Mouse (Mus musculus) limb, embryonic 15.5 days (tissue): ENCODE measurements around the gene Fat3. TPM values are rescaled to one million over a fixed set of nuclear protein-coding genes. Genes with fewer than 3 reads are reported as not detected.

Source experiments
- ATAC-seq: fragments of 200-750 bp; cut with Nextera tagmentation; 2 replicates; pipeline ENCODE4 v1.8.0; 2017; ENCODE audit warnings: low read depth, moderate TSS enrichment; ENCODE audit not compliant: insufficient number of reproducible peaks, low FRiP score, low TSS enrichment
- H3K27ac ChIP-seq: fragments of 300-500 bp; sonication (generic); 2 replicates; pipeline ENCODE4 v1.5.1; 2015; ENCODE audit warnings: moderate library complexity, mild to moderate bottlenecking, inconsistent platforms
- H3K27me3 ChIP-seq: fragments of 300-500 bp; sonication (generic); 2 replicates; pipeline ENCODE4 v1.6.1; 2015; ENCODE audit warnings: inconsistent platforms
- H3K36me3 ChIP-seq: fragments of 300-500 bp; sonication (generic); 2 replicates; pipeline ENCODE4 v1.6.1; 2015; ENCODE audit warnings: inconsistent platforms
- H3K4me1 ChIP-seq: fragments of 300-500 bp; sonication (generic); 2 replicates; pipeline ENCODE4 v1.6.1; 2015; ENCODE audit warnings: inconsistent platforms
- H3K4me2 ChIP-seq: fragments of 300-500 bp; sonication (generic); 2 replicates; pipeline ENCODE4 v1.6.1; 2015; ENCODE audit warnings: mild to moderate bottlenecking, inconsistent platforms
- H3K4me3 ChIP-seq: fragments of 300-500 bp; sonication (generic); 2 replicates; pipeline ENCODE4 v1.5.1; 2015; ENCODE audit warnings: mild to moderate bottlenecking, inconsistent platforms
- H3K9ac ChIP-seq: fragments of 300-500 bp; sonication (generic); 2 replicates; pipeline ENCODE4 v1.6.1; 2015; ENCODE audit warnings: inconsistent platforms
- H3K9me3 ChIP-seq: fragments of 300-500 bp; sonication (generic); 2 replicates; pipeline ENCODE4 v1.6.1; 2016; ENCODE audit warnings: inconsistent platforms
- WGBS: fragments of 180-500 bp; shearing (Covaris S2); methylation state at CpG from one replicate; pipeline ENCODE4 v1.1.7; 2015; 5-methylcytosine and 5-hydroxymethylcytosine counted together
- polyA plus RNA-seq: library from polyadenylated mRNA; unstranded; fragments of >200 nt; fragmentation: Nextera tagmentation; extraction: Ambion mirVana; gene quantifications from 2 replicates; pipeline ENCODE4 v1.2.1, GENCODE M21; 2015

Gene Fat3
- polyA plus RNA-seq, 1 experiment from 2014 or later, result 2.6 TPM

GRCm38 (mm10) chr9:15944182-15944581 is 556.9 kb downstream of the Fat3 start:
- Histone ChIP-seq H3K4me1 (no peaks in the 10 kb centered on the region), H3K36me3 (no peaks in the 10 kb centered on the region), H3K4me3 (no peak overlapping the region), H3K9me3 (no peaks in the 10 kb centered on the region), H3K9ac (no peak overlapping the region), H3K4me2 (no peak overlapping the region), H3K27me3 (no peaks in the 10 kb centered on the region), H3K27ac (no peak overlapping the region)
- ATAC-seq, result no peak
- 75% methylated on average over 3 of the region's 3 CpGs for WGBS

GRCm38 (mm10) chr9:15943486-15944153 is 557.5 kb downstream of the Fat3 start:
- 64% methylated on average over 3 of the region's 3 CpGs for WGBS
- no peak for ATAC-seq

GRCm38 (mm10) chr9:15941818-15942217 is 559.3 kb downstream of the Fat3 start:
- Histone ChIP-seq H3K9me3 (no peaks in the 10 kb centered on the region), H3K4me3 (no peak overlapping the region), H3K27ac (no peak overlapping the region), H3K4me2 (no peak overlapping the region), H3K4me1 (no peaks in the 10 kb centered on the region), H3K36me3 (no peaks in the 10 kb centered on the region), H3K27me3 (no peaks in the 10 kb centered on the region), H3K9ac (no peak overlapping the region)
- 93% methylated on average over 2 of the region's 2 CpGs for WGBS
- no peak for ATAC-seq

More at GRCm38 (mm10) chr9:15943486-15944153, 557.5 kb downstream of the Fat3 start:
- no peak overlapping the region for H3K9ac ChIP-seq
- no peak overlapping the region for H3K27ac ChIP-seq
- no peaks in the 10 kb centered on the region for H3K27me3 ChIP-seq
- H3K4me3 ChIP-seq, result no peak overlapping the region
- no peaks in the 10 kb centered on the region for H3K4me1 ChIP-seq
- H3K9me3 ChIP-seq, result no peaks in the 10 kb centered on the region
- H3K4me2 ChIP-seq, result no peak overlapping the region
- H3K36me3 ChIP-seq, result no peaks in the 10 kb centered on the region

GRCm38 (mm10) chr9:15940933-15941673 is 560.0 kb downstream of the Fat3 start:
- no peaks in the 10 kb centered on the region for H3K9me3 ChIP-seq
- no peak overlapping the region for H3K4me3 ChIP-seq
- ATAC-seq, result no peak
- no peaks in the 10 kb centered on the region for H3K36me3 ChIP-seq
- no peak overlapping the region for H3K9ac ChIP-seq
- no peaks in the 10 kb centered on the region for H3K4me1 ChIP-seq
- H3K27ac ChIP-seq, result no peak overlapping the region
- 82% methylated on average over 7 of the region's 7 CpGs for WGBS
- H3K27me3 ChIP-seq, result no peaks in the 10 kb centered on the region
- H3K4me2 ChIP-seq, result no peak overlapping the region

GRCm38 (mm10) chr9:15939594-15939993 is 561.5 kb downstream of the Fat3 start:
- Histone ChIP-seq H3K9me3 (no peaks in the 10 kb centered on the region), H3K4me2 (no peak overlapping the region), H3K4me3 (no peak overlapping the region), H3K27ac (no peak overlapping the region), H3K4me1 (no peaks in the 10 kb centered on the region), H3K36me3 (no peaks in the 10 kb centered on the region), H3K9ac (no peak overlapping the region), H3K27me3 (no peaks in the 10 kb centered on the region)
- 52% methylated on average over 2 of the region's 2 CpGs for WGBS
- ATAC-seq, result no peak

GRCm38 (mm10) chr9:15937837-15938514 is 563.1 kb downstream of the Fat3 start:
- 72% methylated on average over 28 of the region's 28 CpGs for WGBS
- Histone ChIP-seq H3K27me3 (no peaks in the 10 kb centered on the region), H3K9ac (no peak overlapping the region)

GRCm38 (mm10) chr9:15930928-15931443 is 570.1 kb downstream of the Fat3 start:
- Histone ChIP-seq H3K9ac (no peak overlapping the region), H3K27me3 (no peaks in the 10 kb centered on the region), H3K4me3 (no peak overlapping the region), H3K27ac (no peak overlapping the region), H3K4me2 (no peak overlapping the region), H3K9me3 (no peaks in the 10 kb centered on the region), H3K36me3 (no peaks in the 10 kb centered on the region), H3K4me1 (no peaks in the 10 kb centered on the region)
- no peak for ATAC-seq
- 84% methylated on average over 5 of the region's 5 CpGs for WGBS

More at GRCm38 (mm10) chr9:15937837-15938514, 563.1 kb downstream of the Fat3 start:
- Histone ChIP-seq H3K27ac (no peak overlapping the region), H3K36me3 (no peaks in the 10 kb centered on the region), H3K4me2 (no peak overlapping the region), H3K4me3 (no peak overlapping the region), H3K4me1 (no peaks in the 10 kb centered on the region), H3K9me3 (no peaks in the 10 kb centered on the region)
- ATAC-seq, result no peak

- no peaks in the 10 kb centered on the region for H3K4me1 ChIP-seq
- no peak for ATAC-seq
- no peaks in the 10 kb centered on the region for H3K27me3 ChIP-seq
- H3K36me3 ChIP-seq, result no peaks in the 10 kb centered on the region
- H3K4me3 ChIP-seq, result no peak overlapping the region
- WGBS, result 74% methylated on average over 2 of the region's 2 CpGs
- H3K9me3 ChIP-seq, result no peaks in the 10 kb centered on the region
- H3K4me2 ChIP-seq, result no peak overlapping the region
- no peak overlapping the region for H3K27ac ChIP-seq
- no peak overlapping the region for H3K9ac ChIP-seq
These were observed 572.8 kb downstream of the Fat3 start for GRCm38 (mm10) chr9:15928331-15928730.

- Histone ChIP-seq H3K36me3 (no peaks in the 10 kb centered on the region), H3K9ac (no peak overlapping the region), H3K4me2 (no peak overlapping the region), H3K9me3 (no peaks in the 10 kb centered on the region), H3K27ac (no peak overlapping the region), H3K27me3 (no peaks in the 10 kb centered on the region), H3K4me1 (no peaks in the 10 kb centered on the region), H3K4me3 (no peak overlapping the region)
- 78% methylated on average over 5 of the region's 5 CpGs for WGBS
- no peak for ATAC-seq
These were observed 573.6 kb downstream of the Fat3 start for GRCm38 (mm10) chr9:15927378-15928083.

GRCm38 (mm10) chr9:15925237-15925636 is 575.8 kb downstream of the Fat3 start:
- Histone ChIP-seq H3K9me3 (no peaks in the 10 kb centered on the region), H3K4me1 (no peaks in the 10 kb centered on the region), H3K4me2 (no peak overlapping the region), H3K4me3 (no peak overlapping the region), H3K27me3 (no peaks in the 10 kb centered on the region), H3K36me3 (no peaks in the 10 kb centered on the region), H3K27ac (no peak overlapping the region), H3K9ac (no peak overlapping the region)
- no peak for ATAC-seq
- WGBS, result 91% methylated on average over 5 of the region's 5 CpGs

GRCm38 (mm10) chr9:15920271-15920670 is 580.8 kb downstream of the Fat3 start:
- Histone ChIP-seq H3K4me1 (no peaks in the 10 kb centered on the region), H3K4me2 (no peak overlapping the region), H3K27me3 (no peaks in the 10 kb centered on the region), H3K27ac (no peak overlapping the region), H3K9ac (no peak overlapping the region), H3K9me3 (no peaks in the 10 kb centered on the region), H3K36me3 (no peaks in the 10 kb centered on the region), H3K4me3 (no peak overlapping the region)
- no peak for ATAC-seq
- WGBS, result 79% methylated on average over 4 of the region's 4 CpGs
